Mouse (Mus musculus) neural tube, postnatal 0 days (tissue): ENCODE data around the gene Dmrt3. TPM values are rescaled to one million over a fixed set of nuclear protein-coding genes. Genes with fewer than 3 reads are reported as not detected.

Experiments
- polyA plus RNA-seq: library from polyadenylated mRNA; unstranded; fragments of >200 nt; fragmentation: Nextera tagmentation; extraction: Ambion mirVana; gene quantifications from 2 replicates; pipeline ENCODE4 v1.2.1, GENCODE M21; 2015

Dmrt3 gene
- polyA plus RNA-seq: 1.9 and 2.5 TPM in 2 replicates

DNA sequence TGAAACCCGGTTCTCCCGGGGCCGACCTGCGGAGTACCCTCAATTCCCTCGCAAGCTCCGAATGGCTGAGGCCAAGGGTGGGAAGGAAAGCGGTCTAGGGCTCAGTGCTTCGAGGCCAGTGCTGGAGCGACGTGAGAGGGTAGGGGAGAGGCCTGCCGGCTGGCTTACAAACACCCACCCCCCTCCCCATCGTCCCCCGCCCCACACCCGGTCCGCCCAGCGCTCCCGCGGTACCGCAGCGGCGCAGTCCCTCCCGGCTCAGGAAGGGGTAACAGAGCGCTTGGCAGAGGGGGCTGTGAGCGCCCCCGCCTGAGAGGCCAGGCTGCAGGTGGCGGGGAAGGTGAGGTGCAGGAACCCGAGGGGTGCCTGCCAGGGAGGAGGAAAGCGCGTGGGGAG lies at the start of gene Dmrt3:
Dmrt3 (plus strand) TSS at position 287 of the 396 bp plus-strand sequence.

DNA sequence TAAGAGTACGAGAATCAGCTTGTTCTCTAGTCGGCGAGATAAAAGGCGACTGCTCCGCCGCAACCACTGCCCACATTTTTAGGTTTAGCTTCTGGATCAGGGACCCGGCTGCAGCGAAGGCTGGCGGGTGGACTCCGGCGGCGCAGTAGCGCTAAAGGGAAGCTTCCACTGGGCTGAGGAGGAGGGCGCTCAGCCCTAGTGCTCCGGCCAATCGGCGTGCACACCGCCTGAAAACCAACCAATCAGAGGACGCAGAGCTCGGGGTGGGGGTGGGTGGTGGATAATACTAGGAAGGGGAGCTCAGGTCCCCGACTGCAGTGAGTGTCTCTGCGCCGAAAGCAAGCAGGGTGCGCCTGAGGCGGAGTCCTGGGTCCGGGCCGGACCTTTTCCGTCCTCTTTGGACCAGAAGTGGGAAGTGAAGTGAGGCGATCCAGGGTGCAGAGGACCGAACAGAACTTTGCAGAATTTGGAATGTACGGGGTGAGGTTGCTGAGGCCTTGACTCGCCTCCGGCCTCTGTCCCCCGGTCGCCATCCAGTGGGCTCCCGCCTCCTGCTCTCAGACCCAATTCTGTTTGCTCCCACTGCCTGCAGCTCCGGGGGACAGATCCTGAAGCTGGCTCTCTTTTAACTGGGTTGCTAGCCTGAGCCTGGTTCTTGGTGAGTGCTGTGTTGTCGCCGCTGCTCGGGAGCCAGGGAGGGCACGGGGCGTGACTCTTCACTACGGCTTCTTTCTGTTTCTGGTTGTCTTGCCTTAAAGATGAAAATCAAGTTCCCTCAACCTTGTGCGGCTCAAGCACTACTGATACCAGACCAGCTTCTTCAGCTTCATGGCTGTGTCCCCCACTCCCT lies 62.2 kb downstream of the Dmrt3 start, which contains the start of gene Dmrt2:
Dmrt2 (plus strand) TSS at position 311 of the 850 bp plus-strand sequence.

Other genes starting within 250 kb of the Dmrt3 start
- gene Dmrt1, start 104.7 kb upstream of the Dmrt3 start, polyA plus RNA-seq: 0.11 TPM in 1 of 2 replicates, not detected in the other
- gene Dmrt2, start 62.1 kb downstream of the Dmrt3 start, polyA plus RNA-seq: 0.21 and 0.25 TPM in 2 replicates